Mouse (Mus musculus): ENCODE measurements around the gene Olfr1347.

DNA sequence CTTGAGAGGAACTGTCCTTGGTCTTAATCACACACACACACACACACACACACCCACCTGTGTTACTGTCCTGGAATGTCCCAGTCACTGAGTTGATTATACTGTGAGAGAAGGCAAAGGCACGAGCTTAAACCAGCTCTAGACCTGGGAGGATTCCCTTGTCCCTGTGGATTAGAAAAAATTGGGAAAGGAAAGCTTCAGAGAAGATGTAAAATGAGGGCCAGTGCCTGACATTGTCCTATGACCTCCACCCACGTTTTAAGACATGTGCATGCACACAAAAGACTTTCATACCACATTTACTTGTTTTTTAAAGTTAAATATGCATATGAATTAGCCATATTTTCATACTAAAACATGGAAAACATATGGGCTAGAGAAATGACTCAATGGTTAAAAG lies 12.7 kb downstream of the Olfr1347 start, which contains the start of gene Olfr5:
- TF ChIP-seq CTCF (conservative IDR thresholded peaks at IDR 0.05; ENCODE audit: low read length) (no peak), NANOG (IDR thresholded peaks at IDR 0.05; ENCODE audit: borderline replicate concordance, low read length) (no peak), POU5F1 (IDR thresholded peaks at IDR 0.05; ENCODE audit: borderline replicate concordance, low read length) (no peak)
